Mouse (Mus musculus) lung, embryonic 15.5 days (tissue): ENCODE data around the gene Gm20219. TPM values are rescaled to one million over a fixed set of nuclear protein-coding genes. Genes with fewer than 3 reads are reported as not detected.
"Not testable (repeated sequence)": the region's sequence is repeated elsewhere in the genome, so short reads cannot be mapped to it uniquely, and the experiment has no call there.

Experiments
- ATAC-seq: fragments of 200-750 bp; cut with Nextera tagmentation; 2 replicates; pipeline ENCODE4 v1.8.0; 2017; ENCODE audit warnings: moderate number of reproducible peaks, borderline replicate concordance; ENCODE audit not compliant: low FRiP score, low TSS enrichment; ENCODE audit errors: extremely low read depth
- H3K27ac ChIP-seq: fragments of 300-500 bp; sonication (generic); 2 replicates; pipeline ENCODE4 v1.5.1; 2015; ENCODE audit warnings: moderate library complexity, mild to moderate bottlenecking, inconsistent platforms
- H3K27me3 ChIP-seq: fragments of 300-500 bp; sonication (generic); 2 replicates; pipeline ENCODE4 v1.6.1; 2015; ENCODE audit warnings: inconsistent platforms
- H3K36me3 ChIP-seq: fragments of 300-500 bp; sonication (generic); 2 replicates; pipeline ENCODE4 v1.6.1; 2015; ENCODE audit warnings: inconsistent platforms
- H3K4me1 ChIP-seq: fragments of 300-500 bp; sonication (generic); 2 replicates; pipeline ENCODE4 v1.6.1; 2015; ENCODE audit warnings: inconsistent platforms
- H3K4me2 ChIP-seq: fragments of 300-500 bp; sonication (generic); 2 replicates; pipeline ENCODE4 v1.6.1; 2015; ENCODE audit warnings: inconsistent platforms, mild to moderate bottlenecking, moderate library complexity
- H3K4me3 ChIP-seq: fragments of 300-500 bp; sonication (generic); 2 replicates; pipeline ENCODE4 v1.5.1; 2015; ENCODE audit warnings: mild to moderate bottlenecking, inconsistent platforms
- H3K9ac ChIP-seq: fragments of 300-500 bp; sonication (generic); 2 replicates; pipeline ENCODE4 v1.6.1; 2015; ENCODE audit warnings: inconsistent platforms
- H3K9me3 ChIP-seq: fragments of 300-500 bp; sonication (generic); 2 replicates; pipeline ENCODE4 v1.6.1; 2016; ENCODE audit warnings: inconsistent platforms
- WGBS: fragments of 180-500 bp; shearing (Covaris S2); methylation state at CpG from one replicate; pipeline ENCODE4 v1.1.7; 2015; 5-methylcytosine and 5-hydroxymethylcytosine counted together
- polyA plus RNA-seq: library from polyadenylated mRNA; unstranded; fragments of >200 nt; fragmentation: Nextera tagmentation; extraction: Ambion mirVana; gene quantifications from 2 replicates; pipeline ENCODE4 v1.2.1, GENCODE M21; 2015

The Gm20219 gene
- polyA plus RNA-seq, 1 experiment from 2014 or later, result 4.5 TPM

DNA sequence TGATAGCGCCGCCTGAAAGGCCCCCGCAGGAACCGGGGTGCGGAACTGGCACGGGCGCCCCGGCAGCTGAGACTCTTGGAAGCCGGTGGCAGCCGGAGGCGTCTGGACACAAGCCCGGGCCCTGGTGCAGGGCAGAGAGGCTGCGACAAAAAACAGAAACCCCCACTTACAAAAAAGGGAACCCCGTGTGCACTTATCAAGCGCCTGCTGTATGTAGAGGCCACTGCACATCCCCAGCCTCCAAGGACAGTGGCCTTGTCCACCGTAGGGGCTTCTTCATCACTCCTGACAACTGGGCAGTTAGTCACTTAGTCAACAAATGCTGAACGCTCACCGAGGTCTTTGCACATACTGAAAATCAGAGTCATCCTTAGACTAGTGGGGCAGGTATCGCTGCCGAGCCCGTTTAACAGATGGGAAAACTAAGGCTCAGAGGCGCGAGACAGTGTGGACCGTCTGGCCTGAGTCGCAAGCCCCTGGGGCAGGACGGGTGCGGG is 43.7 kb downstream of the Gm20219 start:
- Histone ChIP-seq H3K4me3 (peak overlapping the region; percentile 25; the same call in 1 of the 2 replicates), H3K4me1 (peaks cover 32% of the 10 kb centered on the region), H3K27me3 (peaks cover 71% of the 10 kb centered on the region), H3K4me2 (peak overlapping the region; percentile 48; the same call in 1 of the 2 replicates), H3K9me3 (no peaks in the 10 kb centered on the region), H3K36me3 (no peaks in the 10 kb centered on the region), H3K9ac (no peak overlapping the region), H3K27ac (no peak overlapping the region)
- 23% methylated on average over 25 of the region's 27 CpGs for WGBS
- ATAC-seq, result no peak

- Histone ChIP-seq H3K4me2 (0 out of 2 replicates have a peak overlapping the region, but pooled peaks have one; percentile 5), H3K27ac (no peak overlapping the region), H3K9me3 (no peaks in the 10 kb centered on the region), H3K27me3 (peaks cover 65% of the 10 kb centered on the region), H3K4me3 (no peak overlapping the region), H3K4me1 (peaks cover 28% of the 10 kb centered on the region), H3K36me3 (no peaks in the 10 kb centered on the region), H3K9ac (no peak overlapping the region)
- ATAC-seq, result no peak
- WGBS, result 11% methylated on average over 32 of the region's 37 CpGs
Measured at GRCm38 (mm10) chr17:56509707-56510472, 44.3 kb downstream of the Gm20219 start.

DNA sequence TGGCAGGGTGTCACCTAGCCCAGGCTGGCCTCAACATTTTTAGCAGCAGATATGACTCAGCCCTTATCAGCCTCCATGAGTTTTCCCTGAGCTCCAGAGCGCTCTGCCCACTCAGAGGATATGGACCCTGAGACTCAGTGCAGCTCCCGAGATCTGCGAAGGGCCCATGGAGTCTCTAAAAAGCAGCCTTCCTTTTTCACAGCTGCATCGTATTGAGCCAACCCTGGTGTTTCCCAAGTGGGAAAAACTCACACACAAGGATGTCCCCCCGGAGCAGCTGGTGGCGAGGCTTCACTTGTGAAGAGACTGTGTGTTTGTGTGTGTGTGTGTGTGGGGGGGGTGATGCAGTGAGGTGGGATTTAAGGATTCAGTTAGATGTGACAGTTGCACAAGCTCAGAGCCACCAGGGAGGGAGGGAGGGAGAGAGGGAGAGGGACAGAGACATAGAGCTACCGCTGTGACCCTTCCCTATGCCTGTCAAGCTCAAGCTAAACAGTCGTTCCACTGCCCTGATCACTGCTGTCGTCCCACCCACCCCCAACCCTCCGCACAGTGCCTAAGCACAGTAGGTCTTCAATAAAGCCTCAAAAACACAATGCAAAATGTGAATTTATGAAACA is 45.1 kb downstream of the Gm20219 start:
- 39% methylated on average over 10 of the region's 10 CpGs for WGBS
- H3K4me1 ChIP-seq, result peaks cover 28% of the 10 kb centered on the region
- no peak for ATAC-seq
- H3K9me3 ChIP-seq, result no peaks in the 10 kb centered on the region
- no peak overlapping the region for H3K9ac ChIP-seq
- no peaks in the 10 kb centered on the region for H3K36me3 ChIP-seq
- no peak overlapping the region for H3K4me2 ChIP-seq
- peaks cover 57% of the 10 kb centered on the region for H3K27me3 ChIP-seq
- H3K4me3 ChIP-seq, result no peak overlapping the region
- H3K27ac ChIP-seq, result no peak overlapping the region

DNA sequence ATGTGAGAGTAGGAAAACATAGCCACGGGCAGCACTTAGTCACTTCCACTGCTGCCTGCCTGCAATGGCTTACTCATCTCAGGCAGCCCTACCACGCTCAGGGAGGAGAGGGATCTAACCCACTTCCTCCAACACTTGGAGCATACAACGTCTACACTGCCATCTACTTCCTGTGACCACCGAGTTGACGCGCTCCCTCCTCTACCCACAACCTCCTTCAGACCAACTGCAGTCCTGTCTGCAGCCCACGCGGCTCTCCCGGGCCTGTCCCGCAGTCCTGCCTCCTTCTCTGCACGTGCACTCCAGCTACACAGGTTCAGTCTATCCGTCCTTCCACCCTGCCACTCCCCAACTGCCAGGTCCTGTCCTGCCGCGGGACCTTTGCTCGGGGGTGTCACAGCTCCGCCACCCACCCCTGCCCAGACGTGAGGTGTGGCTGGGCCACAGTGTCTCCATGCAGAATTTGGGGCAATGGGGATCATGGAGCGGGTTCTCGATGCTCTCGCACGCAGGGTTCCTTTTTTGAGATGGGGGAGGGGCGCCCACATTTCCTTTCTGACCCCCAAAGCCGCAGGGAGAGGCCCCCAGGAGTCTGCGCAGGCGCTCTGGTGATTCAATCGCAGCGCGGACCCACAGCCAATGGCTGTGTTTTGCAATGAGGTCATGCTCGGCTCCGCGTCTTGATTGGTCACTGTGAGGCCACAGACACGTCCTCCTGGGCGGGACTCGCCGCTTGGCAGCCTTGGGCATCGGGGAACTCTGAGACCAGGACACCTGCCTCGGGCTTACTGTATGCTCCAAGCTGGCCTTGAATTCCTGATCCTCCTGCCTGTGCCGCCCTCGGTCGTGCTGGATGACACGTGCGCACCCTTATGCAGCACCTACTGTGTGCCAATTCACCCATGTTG is 46.8 kb downstream of the Gm20219 start:
- Histone ChIP-seq H3K4me2 (peak overlapping the region; percentile 94), H3K9ac (peak overlapping the region; percentile 71), H3K27me3 (peaks cover 42% of the 10 kb centered on the region), H3K36me3 (no peaks in the 10 kb centered on the region), H3K27ac (peak overlapping the region; percentile 78), H3K9me3 (no peaks in the 10 kb centered on the region), H3K4me3 (peak overlapping the region; percentile 59), H3K4me1 (peaks cover 28% of the 10 kb centered on the region)
- WGBS, result under 1% methylated on average over 42 of the region's 42 CpGs
- ATAC-seq, result peak; percentile 93

DNA sequence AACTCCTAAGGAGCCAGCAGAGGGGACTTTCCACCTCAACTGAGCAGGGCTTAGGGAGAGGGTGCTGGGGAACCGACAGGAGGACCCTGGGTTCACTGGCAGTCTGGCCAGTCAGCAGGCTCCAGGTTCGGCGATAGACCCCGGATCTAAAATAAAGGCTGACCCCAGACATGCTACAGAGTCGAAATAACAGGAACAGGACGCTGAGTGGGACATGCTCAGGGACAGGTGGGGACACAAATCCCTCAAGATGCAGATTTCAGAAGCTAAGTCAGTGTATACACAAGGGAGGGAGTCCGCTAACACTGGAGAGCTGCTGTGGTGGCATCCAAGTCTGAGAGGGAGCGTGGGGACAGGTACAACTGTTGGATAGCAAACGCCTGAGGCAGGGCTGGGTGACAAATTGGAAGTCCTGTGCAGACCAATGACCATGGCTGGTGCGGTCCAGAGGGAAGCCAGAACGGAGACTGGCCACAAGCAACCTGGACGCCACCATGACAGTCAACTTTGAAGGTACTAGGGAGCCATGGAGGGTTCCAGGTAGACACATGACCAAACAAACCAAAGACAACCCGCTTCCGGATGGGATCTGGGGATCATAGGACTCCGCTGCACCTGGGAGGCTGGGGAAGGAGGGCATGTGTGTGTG is 47.6 kb downstream of the Gm20219 start:
- WGBS, result 54% methylated on average over 15 of the region's 15 CpGs
- Histone ChIP-seq H3K9me3 (no peaks in the 10 kb centered on the region), H3K27ac (no peak overlapping the region), H3K36me3 (no peaks in the 10 kb centered on the region), H3K4me3 (peak overlapping the region; percentile 59), H3K4me1 (peaks cover 26% of the 10 kb centered on the region), H3K4me2 (peak overlapping the region; percentile 94), H3K9ac (0 out of 2 replicates have a peak overlapping the region, but pooled peaks have one; percentile 71), H3K27me3 (peaks cover 33% of the 10 kb centered on the region)
- no peak for ATAC-seq

GRCm38 (mm10) chr17:56505401-56505800 is 48.8 kb downstream of the Gm20219 start:
- Histone ChIP-seq H3K4me3 (no peak overlapping the region), H3K4me2 (no peak overlapping the region), H3K27ac (no peak overlapping the region), H3K36me3 (no peaks in the 10 kb centered on the region), H3K9me3 (no peaks in the 10 kb centered on the region), H3K27me3 (peaks cover 22% of the 10 kb centered on the region), H3K9ac (no peak overlapping the region), H3K4me1 (peaks cover 15% of the 10 kb centered on the region)
- 80% methylated on average over 10 of the region's 10 CpGs for WGBS
- ATAC-seq, result no peak

GRCm38 (mm10) chr17:56502526-56502925 is 51.7 kb downstream of the Gm20219 start:
- no peak overlapping the region for H3K4me2 ChIP-seq
- H3K9ac ChIP-seq, result no peak overlapping the region
- H3K27ac ChIP-seq, result no peak overlapping the region
- WGBS, result 28% methylated on average over 9 of the region's 9 CpGs
- H3K27me3 ChIP-seq, result no peaks in the 10 kb centered on the region
- H3K9me3 ChIP-seq, result no peaks in the 10 kb centered on the region
- no peaks in the 10 kb centered on the region for H3K36me3 ChIP-seq
- ATAC-seq, result peak; percentile 63; the same call in 1 of the 2 replicates
- H3K4me1 ChIP-seq, result peaks cover 3% of the 10 kb centered on the region; the same call in 1 of the 2 replicates
- no peak overlapping the region for H3K4me3 ChIP-seq

GRCm38 (mm10) chr17:56501635-56502400 is 52.4 kb downstream of the Gm20219 start:
- H3K36me3 ChIP-seq, H3K27me3 ChIP-seq, H3K27ac ChIP-seq, H3K4me3 ChIP-seq, H3K9me3 ChIP-seq, H3K9ac ChIP-seq, H3K4me1 ChIP-seq, ATAC-seq, H3K4me2 ChIP-seq: not testable (repeated sequence)
- 36% methylated on average over 2 of the region's 2 CpGs for WGBS
